Mouse (Mus musculus): ENCODE data around the gene Per2. TPM values are rescaled to one million over a fixed set of nuclear protein-coding genes. Genes with fewer than 3 reads are reported as not detected.

Gene Per2
- polyA plus RNA-seq, 1 experiment from 2014 or later: 7.3 TPM

GRCm38 (mm10) chr1:91404976-91405375 is 54.1 kb downstream of the Per2 start:
- H3K27ac ChIP-seq (ENCODE audit: low read length): no peak overlapping the region
- H3K36me3 ChIP-seq (ENCODE audit: insufficient read depth, low read length): no peaks in the 10 kb centered on the region
- H3K27me3 ChIP-seq (replicated peaks; ENCODE audit: insufficient read depth, low read length): no peaks in the 10 kb centered on the region
- H3K4me2 ChIP-seq (replicated peaks; ENCODE audit: low read depth, low read length): no peak overlapping the region
- H3K4me3 ChIP-seq (ENCODE audit: low read depth, low read length): no peak overlapping the region
- H3K9ac ChIP-seq (replicated peaks; ENCODE audit: low read depth): no peak overlapping the region
- H3K9me3 ChIP-seq (ENCODE audit: low read length): no peaks in the 10 kb centered on the region
- no peak for TF ChIP-seq CTCF (IDR thresholded peaks at IDR 0.05)
- TF ChIP-seq EP300 (IDR thresholded peaks at IDR 0.05): no peak
- H3K4me1 ChIP-seq (ENCODE audit: insufficient read depth, low read depth, low read length): no peaks in the 10 kb centered on the region
- WGBS: 7% methylated on average over 1 of the region's 1 CpGs
- ATAC-seq (0 out of 2 replicates have a peak, but pooled peaks have one; percentile 11), DNase-seq (ENCODE audit: low spot score) (no peak)

DNA sequence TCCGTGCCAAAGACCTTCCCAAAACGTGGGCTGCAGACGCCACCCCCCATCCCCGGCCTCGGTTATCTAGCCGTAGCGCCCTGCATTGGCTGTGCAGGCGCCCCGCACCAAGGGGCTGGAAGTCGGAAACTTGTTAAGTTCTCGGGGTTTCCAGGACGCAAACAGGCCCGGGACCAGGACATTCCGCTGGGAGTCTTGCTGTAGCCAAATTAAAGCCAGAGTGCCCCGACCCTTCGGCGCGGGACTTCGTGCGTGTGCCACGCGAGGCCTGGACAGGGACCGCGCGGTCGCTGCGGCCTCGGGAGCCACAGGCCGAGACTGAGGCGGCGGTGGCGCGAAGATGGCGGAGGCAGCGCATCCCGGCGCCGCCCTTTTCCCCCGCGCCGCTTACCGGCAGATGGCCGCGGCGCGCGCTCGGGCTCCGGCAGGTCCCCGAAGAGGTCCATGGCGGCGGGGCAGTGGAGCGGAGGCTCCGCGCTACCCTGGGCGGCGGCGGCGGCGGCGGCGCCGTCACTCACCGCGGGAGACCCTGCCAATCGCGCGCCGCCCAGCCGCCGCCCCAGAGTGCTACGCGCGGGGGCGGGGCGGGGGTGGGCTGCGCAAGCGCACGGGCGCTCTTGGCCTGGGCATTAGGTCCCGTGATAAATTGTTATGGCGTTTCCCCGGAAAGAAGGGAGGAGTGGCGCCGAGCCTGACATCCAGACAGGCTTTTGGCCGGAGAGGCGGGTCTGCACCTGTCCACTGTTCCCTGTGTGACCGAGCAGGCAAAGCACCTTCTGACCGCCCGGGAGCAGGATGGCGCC is 60.7 kb downstream of the Per2 start, which contains the start of gene Ilkap:
Ilkap (minus strand) TSS at position 556 of the 803 bp plus-strand sequence.
- Histone ChIP-seq H3K9ac (replicated peaks; ENCODE audit: low read depth) (peak within 1 kb of the TSS; percentile 81), H3K4me1 (ENCODE audit: insufficient read depth, low read depth, low read length) (peaks cover 11% of the 10 kb centered on the region; the same call in 1 of the 2 replicates), H3K27me3 (replicated peaks; ENCODE audit: insufficient read depth, low read length) (no peaks in the 10 kb centered on the region), H3K9me3 (ENCODE audit: low read length) (no peaks in the 10 kb centered on the region), H3K4me3 (ENCODE audit: low read depth, low read length) (peak within 1 kb of the TSS; percentile 69), H3K27ac (ENCODE audit: low read length) (peak within 1 kb of the TSS; percentile 77), H3K36me3 (ENCODE audit: insufficient read depth, low read length) (no peaks in the 10 kb centered on the region), H3K4me2 (replicated peaks; ENCODE audit: low read depth, low read length) (peak within 1 kb of the TSS; percentile 70)
- ATAC-seq (peak; percentile 97), DNase-seq (ENCODE audit: low spot score) (peak; percentile 92)
- 1% methylated on average over 69 of the region's 91 CpGs for WGBS
- TF ChIP-seq EP300 (IDR thresholded peaks at IDR 0.05): no peak
- no peak; the same call in 1 of the 2 replicates for TF ChIP-seq CTCF (IDR thresholded peaks at IDR 0.05)

DNA sequence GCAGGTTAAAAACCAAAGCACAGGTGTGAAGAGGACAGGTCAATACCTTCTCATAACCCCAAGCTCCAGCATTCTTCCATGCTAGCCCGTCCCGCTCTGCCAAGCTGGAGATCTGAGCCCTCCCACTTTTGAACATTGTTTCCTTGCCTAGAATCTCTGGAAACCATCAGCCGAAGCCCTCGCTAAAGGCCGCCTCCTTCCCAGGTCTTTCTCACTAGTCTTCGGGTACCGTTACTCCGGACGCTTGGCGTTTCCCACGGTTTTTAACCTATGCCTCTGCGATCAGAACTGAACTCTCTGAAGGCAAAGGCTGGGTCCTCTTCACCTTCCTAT is 61.2 kb downstream of the Per2 start:
- Histone ChIP-seq H3K4me1 (ENCODE audit: insufficient read depth, low read depth, low read length) (peaks cover 11% of the 10 kb centered on the region; the same call in 1 of the 2 replicates), H3K27me3 (replicated peaks; ENCODE audit: insufficient read depth, low read length) (no peaks in the 10 kb centered on the region), H3K4me3 (ENCODE audit: low read depth, low read length) (peak overlapping the region; percentile 69), H3K27ac (ENCODE audit: low read length) (peak overlapping the region; percentile 77), H3K9ac (replicated peaks; ENCODE audit: low read depth) (peak overlapping the region; percentile 81), H3K4me2 (replicated peaks; ENCODE audit: low read depth, low read length) (peak overlapping the region; percentile 70), H3K9me3 (ENCODE audit: low read length) (no peaks in the 10 kb centered on the region), H3K36me3 (ENCODE audit: insufficient read depth, low read length) (no peaks in the 10 kb centered on the region)
- ATAC-seq (peak; percentile 1; the same call in 1 of the 2 replicates), DNase-seq (ENCODE audit: low spot score) (no peak)
- TF ChIP-seq EP300 (IDR thresholded peaks at IDR 0.05): no peak
- TF ChIP-seq CTCF (IDR thresholded peaks at IDR 0.05): no peak
- 1% methylated on average over 12 of the region's 12 CpGs for WGBS

- DNase-seq (ENCODE audit: low spot score) (no peak), ATAC-seq (no peak)
- Histone ChIP-seq H3K4me1 (ENCODE audit: insufficient read depth, low read depth, low read length) (no peaks in the 10 kb centered on the region), H3K4me3 (ENCODE audit: low read depth, low read length) (no peak overlapping the region), H3K9ac (replicated peaks; ENCODE audit: low read depth) (no peak overlapping the region), H3K27ac (ENCODE audit: low read length) (no peak overlapping the region), H3K9me3 (ENCODE audit: low read length) (no peaks in the 10 kb centered on the region), H3K27me3 (replicated peaks; ENCODE audit: insufficient read depth, low read length) (no peaks in the 10 kb centered on the region), H3K4me2 (replicated peaks; ENCODE audit: low read depth, low read length) (no peak overlapping the region), H3K36me3 (ENCODE audit: insufficient read depth, low read length) (peaks cover 22% of the 10 kb centered on the region; the same call in 1 of the 2 replicates)
- WGBS: 75% methylated on average over 5 of the region's 5 CpGs
- TF ChIP-seq CTCF (IDR thresholded peaks at IDR 0.05) (no peak), EP300 (IDR thresholded peaks at IDR 0.05) (no peak)
Measured at GRCm38 (mm10) chr1:91390369-91390768, 68.8 kb downstream of the Per2 start.

DNA sequence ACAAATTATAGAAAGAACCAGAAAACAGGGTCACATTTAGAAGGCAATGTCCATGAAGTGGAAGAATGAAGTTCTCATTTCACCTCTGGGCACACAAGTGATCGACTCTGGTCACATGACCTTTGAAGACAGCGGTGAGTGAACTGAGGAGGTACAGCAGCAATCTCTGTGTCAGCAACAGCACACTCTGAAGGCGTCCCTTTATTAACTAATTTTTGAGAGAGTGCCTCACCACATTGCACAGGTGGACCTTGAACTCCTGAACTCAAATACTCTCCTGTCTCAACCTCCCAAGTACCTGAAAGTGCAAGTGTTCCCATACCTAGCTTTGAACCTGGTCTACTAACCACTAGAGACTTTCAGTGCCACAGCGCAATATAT is 78.0 kb downstream of the Per2 start:
- TF ChIP-seq CTCF (IDR thresholded peaks at IDR 0.05): no peak
- TF ChIP-seq EP300 (IDR thresholded peaks at IDR 0.05): no peak
- Histone ChIP-seq H3K4me3 (ENCODE audit: low read depth, low read length) (no peak overlapping the region), H3K9ac (replicated peaks; ENCODE audit: low read depth) (no peak overlapping the region), H3K9me3 (ENCODE audit: low read length) (no peaks in the 10 kb centered on the region), H3K27me3 (replicated peaks; ENCODE audit: insufficient read depth, low read length) (no peaks in the 10 kb centered on the region), H3K27ac (ENCODE audit: low read length) (no peak overlapping the region), H3K36me3 (ENCODE audit: insufficient read depth, low read length) (peaks cover 66% of the 10 kb centered on the region), H3K4me2 (replicated peaks; ENCODE audit: low read depth, low read length) (no peak overlapping the region), H3K4me1 (ENCODE audit: insufficient read depth, low read depth, low read length) (no peaks in the 10 kb centered on the region)
- DNase-seq (ENCODE audit: low spot score) (no peak), ATAC-seq (no peak)
- WGBS: 89% methylated on average over 4 of the region's 4 CpGs

- TF ChIP-seq EP300 (IDR thresholded peaks at IDR 0.05) (no peak), CTCF (IDR thresholded peaks at IDR 0.05) (peak; percentile 94)
- DNase-seq (ENCODE audit: low spot score) (peak; percentile 84), ATAC-seq (peak; percentile 58)
- H3K4me3 ChIP-seq (ENCODE audit: low read depth, low read length): no peak overlapping the region
- no peak overlapping the region for H3K9ac ChIP-seq (replicated peaks; ENCODE audit: low read depth)
- H3K4me1 ChIP-seq (ENCODE audit: insufficient read depth, low read depth, low read length): no peaks in the 10 kb centered on the region
- no peak overlapping the region for H3K4me2 ChIP-seq (replicated peaks; ENCODE audit: low read depth, low read length)
- no peaks in the 10 kb centered on the region for H3K27me3 ChIP-seq (replicated peaks; ENCODE audit: insufficient read depth, low read length)
- peaks cover 66% of the 10 kb centered on the region for H3K36me3 ChIP-seq (ENCODE audit: insufficient read depth, low read length)
- 46% methylated on average over 7 of the region's 7 CpGs for WGBS
- H3K9me3 ChIP-seq (ENCODE audit: low read length): no peaks in the 10 kb centered on the region
- H3K27ac ChIP-seq (ENCODE audit: low read length): no peak overlapping the region
Measured at GRCm38 (mm10) chr1:91380453-91381090, 78.6 kb downstream of the Per2 start.
